Mouse (Mus musculus): ENCODE data around the gene Mterf1b. TPM values are rescaled to one million over a fixed set of nuclear protein-coding genes. Genes with fewer than 3 reads are reported as not detected.

Mterf1b gene
- total and polyA plus RNA-seq, 3 experiments = 0.24 to 11.0 (median 10.2) TPM

DNA sequence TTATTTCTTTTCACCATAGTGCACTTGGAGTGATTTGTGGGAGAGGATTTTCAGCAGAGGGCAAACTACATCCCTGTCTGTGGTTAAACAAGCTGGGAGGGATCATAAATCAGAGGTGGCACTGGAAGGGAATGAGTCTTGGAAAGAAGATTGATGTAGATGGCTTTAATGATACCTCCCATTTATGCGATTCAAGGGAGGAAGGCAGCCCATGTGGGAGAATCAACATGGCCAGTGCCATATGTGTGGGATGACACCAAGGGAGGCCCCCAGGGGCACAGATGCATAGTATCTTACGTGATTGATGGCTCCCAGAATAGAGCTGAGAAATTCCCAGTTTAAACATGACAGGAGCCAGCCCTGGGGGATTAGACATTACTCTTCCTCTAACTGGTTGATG, 48.0 kb downstream of the Mterf1b start:
- Histone ChIP-seq H3K4me1 (ENCODE audit: insufficient read depth, low read depth, low read length) (no peaks in the 10 kb centered on the region), H3K27me3 (ENCODE audit: insufficient read depth, low read length) (peaks cover 2% of the 10 kb centered on the region)
- no peak for ATAC-seq (ENCODE audit: extremely low read depth, insufficient number of reproducible peaks, low FRiP score, poor library complexity, severe bottlenecking)

DNA sequence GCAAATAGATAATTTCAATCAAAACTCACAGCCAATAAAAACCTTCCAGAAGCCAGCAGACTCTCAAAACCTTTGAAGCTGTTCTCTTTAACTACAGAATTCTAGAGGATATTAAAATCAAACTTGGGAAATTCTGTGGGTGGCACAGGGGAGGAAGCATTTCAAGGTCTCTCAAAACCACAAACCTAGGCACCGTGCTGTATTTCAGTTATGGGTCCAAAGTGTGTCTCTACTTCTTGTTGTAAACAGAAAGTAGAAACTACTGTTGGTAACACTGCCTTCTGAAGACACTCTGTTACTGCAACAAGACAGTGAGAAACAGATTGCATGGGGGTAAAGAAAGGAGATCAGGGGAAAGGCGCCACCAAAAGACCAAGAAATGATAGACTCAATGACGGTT, 52.8 kb downstream of the Mterf1b start:
- no peak for DNase-seq (ENCODE audit: low spot score)
- H3K27me3 ChIP-seq (ENCODE audit: insufficient read depth, low read length) = no peaks in the 10 kb centered on the region; the same call in 1 of the 2 replicates
- H3K36me3 ChIP-seq (replicated peaks) = no peaks in the 10 kb centered on the region
- H3K9me3 ChIP-seq (replicated peaks) = no peaks in the 10 kb centered on the region
- H3K4me1 ChIP-seq (ENCODE audit: insufficient read depth, low read depth, low read length) = no peaks in the 10 kb centered on the region
- TF ChIP-seq POLR2AphosphoS5 (IDR thresholded peaks at IDR 0.05; ENCODE audit: insufficient replicate concordance, low read depth, low read length) (no peak), CTCF (IDR thresholded peaks at IDR 0.05; ENCODE audit: low read depth, low read length) (no peak)
- ATAC-seq (ENCODE audit: extremely low read depth, insufficient number of reproducible peaks, low FRiP score, poor library complexity, severe bottlenecking) = no peak
- no peak overlapping the region for H3K4me3 ChIP-seq (ENCODE audit: low read depth, low read length)

More for the DNA sequence above, 48.0 kb downstream of the Mterf1b start:
- no peaks in the 10 kb centered on the region for H3K9me3 ChIP-seq (replicated peaks)
- no peaks in the 10 kb centered on the region for H3K36me3 ChIP-seq (replicated peaks)
- no peak overlapping the region for H3K4me3 ChIP-seq (ENCODE audit: low read depth, low read length)
- TF ChIP-seq CTCF (IDR thresholded peaks at IDR 0.05; ENCODE audit: low read depth, low read length) (no peak), POLR2AphosphoS5 (IDR thresholded peaks at IDR 0.05; ENCODE audit: insufficient replicate concordance, low read depth, low read length) (no peak), GATA2 (IDR thresholded peaks at IDR 0.05; ENCODE audit: borderline replicate concordance, low read depth, low read length) (no peak), TAL1 (conservative IDR thresholded peaks at IDR 0.05; ENCODE audit: low read depth, low read length) (no peak), GATA1 (IDR thresholded peaks at IDR 0.05; ENCODE audit: borderline replicate concordance, low read length) (no peak)
- no peak for DNase-seq (ENCODE audit: low spot score)

DNA sequence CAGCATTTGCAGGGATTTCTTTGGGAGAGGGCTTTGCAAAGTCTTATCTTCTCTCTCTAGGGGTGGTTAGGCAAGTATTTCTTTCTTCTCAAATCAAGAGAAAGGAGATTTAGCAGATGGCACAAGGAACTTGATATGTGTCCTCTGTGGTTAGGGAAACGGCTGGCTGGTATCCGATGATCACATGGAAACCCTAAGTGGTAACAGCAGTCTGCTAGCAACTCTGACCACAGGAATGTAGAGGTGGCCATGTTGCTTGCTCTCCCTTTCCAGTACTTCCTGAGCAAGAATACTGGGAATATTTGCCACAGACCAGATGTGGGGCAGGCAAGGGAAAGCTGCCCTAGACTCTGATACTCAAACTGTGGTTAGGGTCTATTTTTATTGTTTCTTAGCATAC, 53.9 kb downstream of the Mterf1b start:
- Histone ChIP-seq H3K4me3 (ENCODE audit: low read depth, low read length) (no peak overlapping the region), H3K9me3 (replicated peaks) (no peaks in the 10 kb centered on the region), H3K36me3 (replicated peaks) (no peaks in the 10 kb centered on the region), H3K4me1 (ENCODE audit: insufficient read depth, low read depth, low read length) (no peaks in the 10 kb centered on the region), H3K27me3 (ENCODE audit: insufficient read depth, low read length) (no peaks in the 10 kb centered on the region; the same call in 1 of the 2 replicates)
- TF ChIP-seq TAL1 (conservative IDR thresholded peaks at IDR 0.05; ENCODE audit: low read depth, low read length) = no peak
- no peak for DNase-seq (ENCODE audit: low spot score)
- no peak for ATAC-seq (ENCODE audit: extremely low read depth, insufficient number of reproducible peaks, low FRiP score, poor library complexity, severe bottlenecking)

Other genes starting within 250 kb of the Mterf1b start
- 30.7 and 41.2 TPM in 2 replicates for gene Cyp51, start 87.6 kb upstream of the Mterf1b start, total RNA-seq (2014; fragmentation: Nextera tagmentation)
- 93.6 and 94.4 TPM in 2 replicates for gene Cyp51, start 87.6 kb upstream of the Mterf1b start, total RNA-seq (2017)
- gene Cyp51, start 87.6 kb upstream of the Mterf1b start, polyA plus RNA-seq (2012) = 43.4 and 51.6 TPM in 2 replicates

Measured in G1E (cell line).